9 mouse cellular contexts compared by ENCODE assay signal in the genomic region with DNA sequence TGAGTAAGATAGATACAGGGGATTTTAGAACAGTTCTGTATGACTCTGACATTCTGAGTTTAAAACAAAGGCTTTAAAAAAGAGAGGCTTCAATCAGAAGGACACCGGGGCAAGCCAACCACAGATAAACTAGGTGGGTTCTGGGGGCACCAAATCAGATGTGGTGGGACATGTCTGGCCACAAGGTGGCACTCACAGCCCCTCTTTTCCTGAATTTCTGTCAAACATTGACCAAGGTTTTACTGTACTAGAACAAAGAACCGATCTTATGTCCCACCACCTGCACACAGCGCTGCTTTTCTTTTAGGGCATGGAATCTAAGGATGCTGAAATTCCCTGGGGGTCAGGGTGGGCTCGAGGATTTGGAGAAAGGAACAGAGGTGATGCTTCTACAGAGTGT.
DNase-seq lines count a peak whose midpoint lies in the region; ATAC-seq lines count a peak whose summit lies in the region.
"Had no signal": no experiment of that assay in that cellular context is flagged by ENCODE, and none has a peak within 500 bp of the region (broad histone marks: within the 10 kb centered on the region; RNA-seq: fewer than 3 reads in every experiment).

No protein-coding gene starts in this region.

- H3K4me2 ChIP-seq in heart, embryonic 11.5 days: no peak overlapping the region
- H3K4me2 ChIP-seq in embryonic facial prominence, embryonic 11.5 days (ENCODE audit: low read depth, low read length): no peak overlapping the region
- H3K4me2 ChIP-seq in neural tube, embryonic 11.5 days (ENCODE audit: low read depth): no peak overlapping the region
- H3K4me2 ChIP-seq: hindbrain, embryonic 15.5 days had no signal

- no peak overlapping the region for H3K9ac ChIP-seq in heart, embryonic 11.5 days (ENCODE audit: low read depth, low read length)
- no peak overlapping the region for H3K9ac ChIP-seq in embryonic facial prominence, embryonic 11.5 days (replicated peaks; ENCODE audit: low read length)
- H3K9ac ChIP-seq in neural tube, embryonic 11.5 days (ENCODE audit: low read length): no peak overlapping the region
- H3K9ac ChIP-seq: hindbrain, embryonic 15.5 days had no signal

- ATAC-seq in heart, embryonic 11.5 days (replicated peaks; ENCODE audit: insufficient number of reproducible peaks, low FRiP score, low TSS enrichment): no peak
- no peak for ATAC-seq in embryonic facial prominence, embryonic 11.5 days (replicated peaks; ENCODE audit: insufficient number of reproducible peaks, low FRiP score, low TSS enrichment, low read depth)
- no peak for ATAC-seq in neural tube, embryonic 11.5 days (ENCODE audit: insufficient read depth, low FRiP score, low TSS enrichment)
- ATAC-seq in erythroid progenitor cell, adult 5-6 weeks (replicated peaks; ENCODE audit: low FRiP score, poor library complexity, severe bottlenecking): no peak

- no peaks in the 10 kb centered on the region for H3K9me3 ChIP-seq in heart, embryonic 11.5 days (replicated peaks; ENCODE audit: control insufficient read depth, low read length)
- H3K9me3 ChIP-seq in embryonic facial prominence, embryonic 11.5 days (replicated peaks; ENCODE audit: control insufficient read depth, low read length): no peaks in the 10 kb centered on the region
- no peaks in the 10 kb centered on the region for H3K9me3 ChIP-seq in neural tube, embryonic 11.5 days (ENCODE audit: control insufficient read depth, low read length)
- H3K9me3 ChIP-seq: hindbrain, embryonic 15.5 days had no signal

- peak; percentile 8 to 30 for DNase-seq in heart, adult 18-20 months
- DNase-seq in 3T3-L1 (ENCODE audit: low read depth, low spot score): peak; percentile 52
- peak; percentile 27 for DNase-seq in adrenal gland, adult 2 months
- peak; percentile 67 for DNase-seq in embryonic facial prominence, embryonic 11.5 days (ENCODE audit: low spot score)
- DNase-seq in layer of hippocampus, postnatal 25 days (ENCODE audit: extremely low spot score in 1 of 2, low spot score in 1 of 2): peak; percentile 26 to 63
- peak; percentile 55 for DNase-seq in neural tube, embryonic 11.5 days (ENCODE audit: low spot score)

- no peak overlapping the region for H3K27ac ChIP-seq in heart, embryonic 11.5 days (ENCODE audit: low read depth, low read length)
- no peak overlapping the region for H3K27ac ChIP-seq in embryonic facial prominence, embryonic 11.5 days (replicated peaks; ENCODE audit: low read depth, low read length)
- no peak overlapping the region for H3K27ac ChIP-seq in neural tube, embryonic 11.5 days (ENCODE audit: low read depth, low read length)
- H3K27ac ChIP-seq: hindbrain, embryonic 15.5 days had no signal

- H3K27me3 ChIP-seq in heart, embryonic 11.5 days (ENCODE audit: control insufficient read depth, insufficient read depth, low read length): no peaks in the 10 kb centered on the region
- H3K27me3 ChIP-seq in embryonic facial prominence, embryonic 11.5 days (ENCODE audit: control insufficient read depth, insufficient read depth, low read length): no peaks in the 10 kb centered on the region
- no peaks in the 10 kb centered on the region for H3K27me3 ChIP-seq in neural tube, embryonic 11.5 days (ENCODE audit: control insufficient read depth, insufficient read depth, low read length)
- H3K27me3 ChIP-seq: hindbrain, embryonic 15.5 days had no signal

- H3K4me1 ChIP-seq in heart, embryonic 11.5 days (ENCODE audit: control insufficient read depth, insufficient read depth, low read length): no peaks in the 10 kb centered on the region
- no peaks in the 10 kb centered on the region for H3K4me1 ChIP-seq in embryonic facial prominence, embryonic 11.5 days (ENCODE audit: control insufficient read depth, insufficient read depth, low read length)
- no peaks in the 10 kb centered on the region for H3K4me1 ChIP-seq in neural tube, embryonic 11.5 days (ENCODE audit: control insufficient read depth, insufficient read depth, low read length)
- H3K4me1 ChIP-seq: hindbrain, embryonic 15.5 days had no signal

- no peak overlapping the region for H3K4me3 ChIP-seq in heart, embryonic 11.5 days (ENCODE audit: low read depth, low read length)
- no peak overlapping the region for H3K4me3 ChIP-seq in embryonic facial prominence, embryonic 11.5 days (ENCODE audit: low read depth, low read length)
- no peak overlapping the region for H3K4me3 ChIP-seq in neural tube, embryonic 11.5 days (ENCODE audit: low read depth, low read length)
- H3K4me3 ChIP-seq: hindbrain, embryonic 15.5 days had no signal

- no peaks in the 10 kb centered on the region for H3K36me3 ChIP-seq in heart, embryonic 11.5 days (ENCODE audit: control insufficient read depth, insufficient read depth, low read length)
- no peaks in the 10 kb centered on the region for H3K36me3 ChIP-seq in embryonic facial prominence, embryonic 11.5 days (replicated peaks; ENCODE audit: control insufficient read depth, insufficient read depth, low read depth, low read length)
- H3K36me3 ChIP-seq in neural tube, embryonic 11.5 days (ENCODE audit: control insufficient read depth, insufficient read depth, low read length): no peaks in the 10 kb centered on the region
- H3K36me3 ChIP-seq: hindbrain, embryonic 15.5 days had no signal

- WGBS in heart, embryonic 11.5 days (ENCODE audit: insufficient replicate concordance): 27% methylated on average over 4 of the region's 4 CpGs
- WGBS in embryonic facial prominence, embryonic 11.5 days: 28% methylated on average over 4 of the region's 4 CpGs
- WGBS in neural tube, embryonic 11.5 days: 31% methylated on average over 4 of the region's 4 CpGs
